Mouse (Mus musculus) layer of hippocampus, adult 2 months (tissue): Measurements from ENCODE around the gene Sparc. TPM values are rescaled to one million over a fixed set of nuclear protein-coding genes. Genes with fewer than 3 reads are reported as not detected.

Experiments used
- DNase-seq, 2 experiments: peaks; one replicate each; pipeline ENCODE4 v3.0.0; 2022; ENCODE audit warnings: low spot score in 2 of 2
- H3K27ac ChIP-seq: fragments of 200-600 bp; 2 replicates; pipeline ENCODE4 v1.8.1; 2022
- H3K4me3 ChIP-seq: fragments of 200-600 bp; 2 replicates; pipeline ENCODE4 v1.8.1; 2022; ENCODE audit warnings: mild to moderate bottlenecking
- CTCF ChIP-seq: fragments of 200-600 bp; conservative IDR thresholded peaks from 2 replicates; pipeline ENCODE4 v1.8.1; 2022; ENCODE audit warnings: antibody characterized with exemption, mild to moderate bottlenecking, moderate library complexity
- long read RNA-seq, 2 experiments: library from polyadenylated mRNA; stranded (forward); transcript quantifications; one replicate each; pipeline ENCODE4 v2.0.0; 2021; ENCODE audit warnings: borderline mapping rate in 2 of 2
- total RNA-seq, 2 experiments: library from RNA; stranded (reverse); gene quantifications; 2 replicates each; pipeline ENCODE4 v1.2.3; 2021

The Sparc gene
- 100 to 1,000 TPM; 274 to 288 TPM for total RNA-seq
- long read RNA-seq, experiment 1, transcript Sparc-201 (10 exons, 2,300 nt) = major isoform, 104 of 233 reads
- long read RNA-seq, experiment 1, transcript Sparc-205 (5 exons, 741 nt) = minor isoform, 30 of 233 reads
- long read RNA-seq, experiment 1, transcript Sparc-202 (10 exons, 2,115 nt) = minor isoform, 15 of 233 reads
- long read RNA-seq, experiment 1, partial matches to known transcripts = 35 of 233 reads
- long read RNA-seq, experiment 1, other reads (novel, unspliced or antisense) = 45 of 233 reads
- long read RNA-seq, experiment 2, transcript Sparc-205 (5 exons, 741 nt) = minor isoform, 28 of 281 reads
- long read RNA-seq, experiment 2, transcript Sparc-202 (10 exons, 2,115 nt) = minor isoform, 39 of 281 reads
- long read RNA-seq, experiment 2, transcript Sparc-201 (10 exons, 2,300 nt) = major isoform, 140 of 281 reads
- long read RNA-seq, experiment 2, partial matches to known transcripts = 40 of 281 reads
- long read RNA-seq, experiment 2, other reads (novel, unspliced or antisense) = 32 of 281 reads

DNA sequence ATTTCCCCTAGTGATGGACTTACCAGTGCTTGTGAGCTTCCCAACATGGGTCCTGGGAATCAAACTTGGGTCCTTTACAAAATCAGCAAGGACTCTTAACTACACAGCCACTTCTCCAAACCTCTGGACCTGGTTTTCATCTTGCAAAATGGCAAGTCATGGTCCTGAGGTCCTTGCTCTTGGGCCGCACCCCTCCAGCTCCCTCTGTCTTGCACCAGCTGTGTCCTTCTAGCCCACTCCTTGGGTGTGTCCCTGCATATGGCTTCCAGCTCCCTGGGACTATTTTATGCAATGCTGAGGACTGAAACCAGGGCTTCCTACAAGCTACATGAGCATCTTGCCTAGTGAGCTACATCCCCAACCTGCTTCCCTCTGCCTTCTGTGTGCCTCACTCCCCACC lies at the start of gene Sparc:
Gene Sparc, minus strand, starts transcription at position 206 of the 400 bp plus-strand sequence.
- DNase-seq = no peak
- Histone ChIP-seq H3K4me3 (no peak within 1 kb of the TSS), H3K27ac (peak within 1 kb of the TSS; percentile 15; the same call in 1 of the 2 replicates)
- TF ChIP-seq CTCF = no peak

GRCm38 (mm10) chr11:55471467-55471866 lies 48.5 kb upstream of the Sparc start:
- no peak for DNase-seq
- no peak overlapping the region for H3K27ac ChIP-seq
- no peak for TF ChIP-seq CTCF
- H3K4me3 ChIP-seq = no peak overlapping the region; the same call in 1 of the 2 replicates

DNA sequence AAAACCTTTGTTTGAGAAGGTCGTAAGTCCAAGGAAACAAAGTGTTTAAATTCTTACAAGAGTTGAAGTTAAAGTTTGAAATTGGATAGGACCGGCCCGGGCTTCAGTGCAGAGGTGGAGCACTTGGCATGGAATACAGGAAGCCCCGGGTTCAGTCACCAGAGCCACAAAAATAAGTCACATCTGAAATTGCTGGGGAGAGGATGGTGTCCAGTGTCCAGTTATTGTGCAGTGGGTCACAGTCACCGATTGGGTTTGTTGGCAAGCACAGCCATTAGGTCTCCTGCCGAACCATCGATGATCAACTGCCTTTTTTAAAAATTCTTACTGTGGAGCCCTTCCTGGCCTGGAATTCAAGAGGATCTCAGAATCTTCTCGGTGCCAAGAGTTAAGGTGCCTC lies 47.8 kb upstream of the Sparc start:
- no peak for DNase-seq
- no peak overlapping the region for H3K27ac ChIP-seq
- H3K4me3 ChIP-seq = peak overlapping the region; percentile 85
- no peak for TF ChIP-seq CTCF

DNA sequence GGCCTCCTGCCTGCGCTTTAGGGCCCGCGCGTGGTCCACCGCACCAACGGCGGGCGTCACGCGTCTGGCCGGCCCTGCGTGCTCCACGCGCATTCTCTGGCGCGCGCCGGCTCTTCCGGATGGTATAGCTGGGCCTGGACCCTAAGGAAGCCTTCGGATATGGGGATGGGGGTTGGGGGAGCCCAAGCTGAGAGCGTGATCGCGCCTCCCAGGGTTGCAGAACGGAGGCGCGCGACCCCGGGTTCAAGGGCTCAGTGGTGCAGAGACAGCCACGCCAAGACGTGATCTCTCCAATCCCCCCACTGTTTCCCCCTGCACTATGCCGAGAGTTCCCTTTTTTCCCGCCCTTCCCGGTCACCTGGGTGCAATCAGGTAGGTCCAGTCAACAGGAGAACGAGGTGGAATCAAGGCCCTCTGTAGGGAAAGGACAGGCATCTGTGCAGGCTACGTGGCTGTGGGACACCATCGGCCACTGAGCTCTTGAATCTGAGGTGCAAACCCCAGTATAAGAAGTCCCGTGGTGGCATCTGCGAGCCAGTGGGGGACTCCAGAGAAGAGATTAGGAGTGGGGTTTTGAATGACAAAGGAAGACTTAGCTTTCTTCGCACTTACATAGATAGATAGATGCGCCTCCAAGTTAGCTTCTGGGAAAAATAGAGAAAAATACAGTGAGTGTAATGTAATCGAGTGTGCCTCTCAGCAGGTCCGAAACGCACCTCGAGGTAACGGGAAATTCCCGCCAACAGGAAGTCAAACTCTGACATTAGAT lies 47.1 kb upstream of the Sparc start:
- DNase-seq = peak; percentile 18 to 19
- no peak for TF ChIP-seq CTCF
- Histone ChIP-seq H3K4me3 (peak overlapping the region; percentile 85), H3K27ac (peak overlapping the region; percentile 93)

GRCm38 (mm10) chr11:55469048-55469843 lies 46.3 kb upstream of the Sparc start, which contains the start of gene G3bp1:
Gene G3bp1, plus strand, starts transcription at chr11:55469685.
- peak; percentile 98 to 100 for DNase-seq
- peak; percentile 61 for TF ChIP-seq CTCF
- peak within 1 kb of the TSS; percentile 85 for H3K4me3 ChIP-seq
- H3K27ac ChIP-seq = peak within 1 kb of the TSS; percentile 98

DNA sequence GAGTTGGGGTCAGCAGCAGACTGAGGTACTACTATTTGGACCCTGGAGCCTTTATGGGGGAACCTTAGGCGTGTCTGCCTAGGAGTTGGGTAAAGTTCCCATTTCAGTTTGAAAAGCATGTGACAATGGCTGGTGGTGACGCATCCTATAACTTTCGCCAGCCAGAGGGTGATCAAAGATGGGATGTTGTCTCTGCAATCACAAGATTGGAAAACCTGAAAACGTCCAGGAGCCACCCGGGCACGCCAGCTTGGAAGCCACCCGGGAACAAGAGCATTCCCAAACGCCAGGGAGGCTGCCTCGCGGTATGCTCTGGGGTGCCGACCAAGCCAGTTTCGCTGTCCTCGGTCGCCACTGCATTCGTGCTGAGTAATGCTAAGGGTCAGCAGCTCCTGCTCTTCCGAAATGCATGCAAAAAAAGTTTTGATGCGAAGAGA lies 45.6 kb upstream of the Sparc start:
- H3K27ac ChIP-seq = peak overlapping the region; percentile 98
- peak overlapping the region; percentile 73 for H3K4me3 ChIP-seq
- no peak for DNase-seq
- no peak for TF ChIP-seq CTCF

- H3K4me3 ChIP-seq = peak overlapping the region; percentile 73; the same call in 1 of the 2 replicates
- peak overlapping the region; percentile 98 for H3K27ac ChIP-seq
- DNase-seq = no peak
- no peak for TF ChIP-seq CTCF
Measured at GRCm38 (mm10) chr11:55468012-55468411, 45.0 kb upstream of the Sparc start.

DNA sequence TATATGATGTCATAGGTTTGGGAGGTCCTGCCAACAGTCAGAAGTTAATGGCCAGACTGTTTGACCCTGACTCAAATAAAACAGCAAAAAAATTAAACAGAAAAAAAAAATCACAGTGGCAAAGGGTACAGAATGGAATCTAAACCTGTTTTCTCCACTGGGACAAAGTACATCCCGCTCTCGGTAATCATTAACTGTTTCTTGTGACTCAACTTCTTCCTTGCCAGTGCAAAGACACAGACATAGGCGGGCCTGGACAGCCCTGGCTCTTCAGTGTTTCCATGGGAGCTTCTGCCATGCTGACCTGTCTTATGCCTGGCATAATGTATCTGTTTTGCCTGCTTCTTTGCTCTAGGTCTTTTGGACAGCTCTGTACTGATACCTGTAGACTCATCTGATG lies 42.2 kb upstream of the Sparc start:
- no peak for TF ChIP-seq CTCF
- no peak for DNase-seq
- Histone ChIP-seq H3K4me3 (no peak overlapping the region), H3K27ac (no peak overlapping the region)

DNA sequence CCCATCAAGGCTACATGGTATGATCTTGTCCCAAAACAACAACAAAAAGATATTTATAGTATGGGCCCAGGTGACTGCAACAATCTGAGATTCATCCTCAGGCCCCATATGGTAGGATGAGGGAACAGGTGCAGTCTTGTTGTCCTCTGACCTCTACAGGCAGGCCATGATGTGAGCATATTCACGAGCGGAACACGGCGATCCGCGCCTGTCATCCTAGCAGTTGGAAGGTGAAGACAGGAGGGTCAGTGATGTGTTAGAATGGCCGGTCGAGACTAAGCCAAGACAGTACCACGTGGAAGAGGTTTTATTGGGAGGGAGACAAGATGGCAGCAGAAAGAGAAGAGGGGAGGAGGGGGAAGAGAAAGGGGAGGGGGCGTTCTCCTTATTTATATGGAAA lies 41.7 kb upstream of the Sparc start:
- Histone ChIP-seq H3K4me3 (no peak overlapping the region), H3K27ac (no peak overlapping the region)
- no peak for DNase-seq
- no peak for TF ChIP-seq CTCF

DNA sequence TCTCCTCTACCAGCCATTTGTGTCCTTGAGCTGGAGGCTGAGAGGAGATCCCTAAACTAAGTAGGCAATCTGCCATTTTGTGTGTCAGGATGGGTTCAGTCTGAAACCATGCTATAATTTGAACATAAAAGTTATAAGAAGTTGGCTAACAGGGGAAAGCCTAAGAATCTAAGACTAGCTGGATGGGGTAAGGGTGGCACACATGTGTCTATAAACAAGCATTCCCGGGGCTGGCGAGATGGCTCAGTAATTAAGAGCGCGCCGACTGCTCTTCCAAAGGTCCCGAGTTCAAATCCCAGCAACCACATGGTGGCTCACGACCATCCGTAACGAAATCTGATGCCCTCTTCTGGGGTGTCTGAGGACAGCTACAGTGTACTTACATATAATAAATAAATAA lies 39.2 kb upstream of the Sparc start:
- Histone ChIP-seq H3K27ac (no peak overlapping the region), H3K4me3 (no peak overlapping the region)
- DNase-seq = no peak
- TF ChIP-seq CTCF = no peak

DNA sequence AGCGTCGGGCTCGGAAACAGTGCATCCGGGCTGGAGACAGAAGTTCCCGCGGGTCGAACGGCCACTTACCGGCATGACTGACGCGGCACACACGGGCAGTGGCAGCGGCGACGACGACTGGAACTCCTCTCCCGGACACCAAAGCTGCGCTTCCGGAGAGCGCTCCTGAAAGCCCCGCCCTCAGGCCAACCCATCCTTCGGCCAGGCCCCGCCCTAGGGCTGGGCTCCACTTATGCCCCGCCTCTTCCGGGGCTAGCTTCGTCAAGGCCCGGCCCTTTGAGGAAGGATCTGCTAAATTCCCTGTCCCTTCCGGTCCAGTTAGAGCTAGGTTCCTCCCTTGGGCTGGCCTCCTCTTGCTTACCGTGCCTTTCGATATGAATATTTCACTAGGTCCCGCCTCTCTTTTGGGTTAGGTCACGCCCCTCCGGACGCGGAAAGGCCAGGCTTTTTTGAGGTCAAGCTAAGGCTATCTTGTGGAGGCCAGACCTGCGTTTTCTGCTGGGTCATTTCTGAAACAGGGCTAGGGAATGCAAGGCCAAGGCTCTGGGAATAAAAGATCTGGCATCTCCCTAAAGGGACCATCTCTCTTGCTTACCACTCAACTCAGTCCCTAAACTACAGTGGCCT lies 38.1 kb upstream of the Sparc start, which contains the start of gene Atox1:
Gene Atox1, minus strand, starts transcription at position 221 of the 627 bp plus-strand sequence.
- Histone ChIP-seq H3K4me3 (peak within 1 kb of the TSS; percentile 93), H3K27ac (peak within 1 kb of the TSS; percentile 89)
- DNase-seq = peak; percentile 92 to 96
- no peak for TF ChIP-seq CTCF

GRCm38 (mm10) chr11:55460559-55461018 lies 37.6 kb upstream of the Sparc start:
- peak; percentile 64 for TF ChIP-seq CTCF
- Histone ChIP-seq H3K27ac (peak overlapping the region; percentile 89), H3K4me3 (peak overlapping the region; percentile 93)
- DNase-seq = peak; percentile 22 to 24
